Mouse (Mus musculus): ENCODE data around the gene Car4. TPM values are rescaled to one million over a fixed set of nuclear protein-coding genes. Genes with fewer than 3 reads are reported as not detected.

Gene Car4
- 0.04 TPM in 1 of 2 replicates, not detected in the other for polyA plus RNA-seq (2012; rRNA removed)

GRCm38 (mm10) chr11:84957591-84958270 lies at the start of gene Car4:
Gene Car4 (plus strand): TSS chr11:84957786.

GRCm38 (mm10) chr11:84916053-84916702 lies 41.4 kb upstream of the Car4 start, which contains the start of gene Znhit3:
Gene Znhit3 (minus strand): TSS chr11:84916366.

Other genes with a start within 250 kb of the Car4 start
- 10.6 and 10.8 TPM in 2 replicates for gene Mrm1, start 138.3 kb upstream of the Car4 start, polyA plus RNA-seq (2012; rRNA removed)
- gene Dhrs11, start 128.8 kb upstream of the Car4 start, polyA plus RNA-seq (2012; rRNA removed), result 114 and 116 TPM in 2 replicates
- gene Ggnbp2, start 87.0 kb upstream of the Car4 start, polyA plus RNA-seq (2012; rRNA removed), result 61.4 and 70.3 TPM in 2 replicates
- gene Myo19, start 77.6 kb upstream of the Car4 start, polyA plus RNA-seq (2012; rRNA removed), result 4.0 and 4.1 TPM in 2 replicates
- gene Pigw, start 77.5 kb upstream of the Car4 start, polyA plus RNA-seq (2012; rRNA removed), result 3.2 and 3.6 TPM in 2 replicates
- gene Znhit3, start 41.4 kb upstream of the Car4 start, polyA plus RNA-seq (2012; rRNA removed), result 11.4 and 11.7 TPM in 2 replicates
- 13.5 and 13.9 TPM in 2 replicates for gene Usp32, start 182.4 kb downstream of the Car4 start, polyA plus RNA-seq (2012; rRNA removed)
- not detected in 2 replicates for gene 1700125H20Rik, start 212.6 kb downstream of the Car4 start, polyA plus RNA-seq (2012; rRNA removed)